Mouse (Mus musculus) thymus, adult 2 months (tissue): ENCODE data around the gene Lime1.

Source experiments
- CTCF ChIP-seq: fragments of 200-500 bp; IDR thresholded peaks from 2 replicates; pipeline ENCODE4 v1.5.1; 2012; ENCODE audit warnings: mild to moderate bottlenecking, control low read depth, low read length, moderate library complexity, borderline replicate concordance; ENCODE audit not compliant: control insufficient read depth, poor library complexity, insufficient read depth; ENCODE audit errors: extremely low read depth
- POLR2A ChIP-seq: fragments of 200-500 bp; IDR thresholded peaks from 2 replicates; pipeline ENCODE4 v1.6.1; 2012; ENCODE audit warnings: mild to moderate bottlenecking, low read length, control low read depth, moderate library complexity; ENCODE audit not compliant: control insufficient read depth, poor library complexity, insufficient read depth; ENCODE audit errors: extremely low read depth

- TF ChIP-seq CTCF, result no peak
- no peak for TF ChIP-seq POLR2A
Measured at GRCm38 (mm10) chr2:181332542-181332941, 47.3 kb upstream of the Lime1 start.
